Mouse (Mus musculus) right cerebral cortex, postnatal 25 days (tissue): Measurements from ENCODE around the gene Samd4.

Source experiments
- DNase-seq: peaks from one replicate; pipeline ENCODE4 v3.0.0; 2022

The Samd4 gene

GRCm38 (mm10) chr14:46956121-46956520 is 73.5 kb downstream of the Samd4 start:
- no peak for DNase-seq

DNA sequence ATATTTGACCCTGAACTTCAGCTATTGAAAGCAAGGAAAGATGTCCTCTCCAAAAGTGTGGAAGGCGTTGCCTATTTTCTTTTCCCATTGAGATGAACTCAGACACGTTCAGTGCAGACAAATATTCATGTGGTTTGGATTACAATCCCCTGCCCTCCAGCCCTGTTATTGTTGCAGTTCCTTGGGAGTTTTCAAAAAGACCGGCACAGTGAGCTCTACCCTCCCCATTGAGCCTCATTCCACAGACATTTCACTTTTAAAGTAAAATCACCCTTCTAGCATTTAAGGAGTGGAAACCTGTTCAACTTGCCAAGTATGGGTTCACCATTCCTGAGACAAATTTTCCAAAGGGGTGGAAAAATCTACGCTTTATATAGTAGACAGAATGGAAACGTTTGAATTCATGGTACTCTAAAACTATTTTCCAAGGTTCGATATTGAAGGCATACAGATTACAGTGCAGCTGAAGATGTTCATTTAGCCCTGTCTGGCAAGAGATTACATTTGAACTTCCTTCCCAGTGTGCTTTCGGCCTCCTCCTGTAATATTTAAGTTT is 76.6 kb downstream of the Samd4 start:
- no peak for DNase-seq

DNA sequence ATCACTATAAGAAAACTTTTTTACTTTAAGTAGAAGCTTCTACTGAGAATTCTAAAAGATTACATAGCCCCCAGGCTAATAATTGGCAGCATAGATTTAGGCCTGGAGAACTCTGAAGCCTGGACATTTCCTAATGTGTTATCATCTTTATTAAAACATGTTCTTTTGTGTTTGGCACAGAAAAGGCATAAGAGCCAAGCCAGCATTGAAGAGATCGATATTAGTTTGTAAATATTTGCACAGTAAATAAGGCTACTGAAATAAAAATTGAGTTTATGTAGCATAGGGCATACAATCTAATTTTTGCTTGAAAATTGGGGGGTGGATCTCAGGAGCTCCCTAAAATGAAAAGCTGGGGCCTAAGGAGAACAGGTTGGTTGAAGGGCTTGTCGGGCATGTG is 77.2 kb downstream of the Samd4 start:
- DNase-seq: no peak

DNA sequence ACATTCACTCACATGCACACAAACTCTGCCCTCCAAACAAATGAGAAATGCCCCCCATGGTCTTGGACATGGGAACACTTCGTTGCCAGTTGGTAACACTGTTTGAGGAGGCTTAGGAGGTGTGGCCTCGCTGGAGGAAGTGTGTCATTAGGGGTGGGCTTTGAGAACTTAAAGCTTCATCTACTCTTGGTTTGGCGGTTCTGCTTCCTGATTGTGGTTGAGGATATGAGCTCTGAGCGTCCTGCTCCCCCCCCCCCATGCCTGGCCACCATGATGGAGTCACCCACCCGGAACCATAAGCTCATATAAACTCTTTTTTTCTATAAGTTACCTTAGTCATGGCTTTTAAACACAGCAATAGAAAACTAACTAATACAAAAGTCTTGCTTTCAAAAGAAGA is 80.2 kb downstream of the Samd4 start:
- no peak for DNase-seq

DNA sequence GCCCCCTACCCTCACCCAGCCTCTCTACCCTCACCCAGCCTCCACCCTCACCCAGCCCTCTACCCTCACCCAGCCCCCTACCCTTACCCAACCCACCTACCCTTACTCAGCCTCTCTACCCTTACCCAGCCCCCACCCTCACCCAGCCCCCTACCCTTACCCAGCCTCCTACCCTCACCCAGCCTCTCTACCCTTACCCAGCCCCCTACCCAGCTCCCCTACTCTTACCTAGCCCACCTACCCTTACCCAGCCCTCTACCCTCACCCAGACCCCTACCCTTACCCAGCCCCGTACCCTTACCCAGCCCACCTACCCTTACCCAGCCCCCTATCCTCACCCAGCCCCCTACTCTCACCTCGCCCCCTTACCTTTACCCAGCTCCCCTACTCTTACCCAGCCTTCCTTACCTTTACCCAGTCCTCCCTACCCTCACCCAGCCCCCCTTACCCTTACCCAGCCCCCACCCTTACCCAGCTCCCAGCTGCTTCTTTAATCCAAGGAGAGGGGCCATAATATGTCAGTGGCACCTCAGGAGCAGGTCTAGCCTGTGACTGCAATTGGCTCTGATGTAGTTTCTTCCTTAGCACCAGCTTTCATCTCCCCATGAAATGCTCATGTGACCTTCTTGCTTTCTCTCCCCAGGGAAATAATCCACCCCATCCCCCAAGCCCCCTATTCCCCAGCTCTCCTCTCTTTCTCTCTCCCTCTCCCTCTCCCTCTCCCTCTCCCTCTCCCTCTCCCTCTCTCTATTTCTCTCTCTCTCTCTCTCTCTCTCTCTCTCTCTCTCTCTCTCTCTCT is 81.6 kb downstream of the Samd4 start:
- DNase-seq: no peak

DNA sequence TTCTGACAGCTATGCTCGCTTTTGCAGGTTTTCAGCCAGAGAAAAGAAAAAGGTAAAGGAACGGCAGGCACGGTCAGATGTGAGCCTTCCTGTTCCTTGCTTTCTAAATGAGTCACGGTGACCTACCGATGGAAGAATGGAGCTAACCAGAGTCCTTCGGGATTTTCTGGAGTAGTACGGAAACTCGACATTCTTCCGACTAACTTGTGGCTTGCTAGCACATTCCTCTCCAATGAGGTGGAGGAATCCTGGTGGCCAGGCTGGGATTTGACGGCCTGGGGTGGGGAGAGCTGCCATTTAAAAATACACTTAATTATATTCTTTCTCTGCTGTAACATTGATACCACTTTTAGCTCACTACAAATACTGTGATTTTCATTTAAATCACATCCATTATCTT is 83.6 kb downstream of the Samd4 start:
- no peak for DNase-seq

- no peak for DNase-seq
Measured at GRCm38 (mm10) chr14:46968046-46968445, 85.4 kb downstream of the Samd4 start.

- no peak for DNase-seq
Measured at GRCm38 (mm10) chr14:46970673-46971072, 88.0 kb downstream of the Samd4 start.

- DNase-seq: no peak
Measured at GRCm38 (mm10) chr14:46971802-46972201, 89.1 kb downstream of the Samd4 start.

DNA sequence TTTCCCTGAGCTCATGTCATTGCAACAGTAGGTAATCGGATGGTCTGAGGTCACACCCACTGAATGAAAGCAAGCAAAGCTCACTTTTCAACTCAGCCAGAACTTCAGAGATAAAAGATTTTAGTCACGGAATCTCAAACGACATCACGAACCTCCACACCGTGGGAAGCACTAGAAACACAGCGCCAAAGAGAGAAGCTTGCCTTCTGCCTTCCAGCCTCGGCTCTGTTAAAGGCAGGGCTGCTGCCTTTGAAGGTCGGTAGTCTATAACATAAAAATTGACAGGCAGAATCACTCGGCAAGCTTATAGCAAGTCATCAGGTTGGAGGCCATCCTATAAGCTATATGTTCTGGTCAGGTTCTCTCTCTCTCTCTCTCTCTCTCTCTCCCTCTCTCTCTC is 92.2 kb downstream of the Samd4 start:
- no peak for DNase-seq

DNA sequence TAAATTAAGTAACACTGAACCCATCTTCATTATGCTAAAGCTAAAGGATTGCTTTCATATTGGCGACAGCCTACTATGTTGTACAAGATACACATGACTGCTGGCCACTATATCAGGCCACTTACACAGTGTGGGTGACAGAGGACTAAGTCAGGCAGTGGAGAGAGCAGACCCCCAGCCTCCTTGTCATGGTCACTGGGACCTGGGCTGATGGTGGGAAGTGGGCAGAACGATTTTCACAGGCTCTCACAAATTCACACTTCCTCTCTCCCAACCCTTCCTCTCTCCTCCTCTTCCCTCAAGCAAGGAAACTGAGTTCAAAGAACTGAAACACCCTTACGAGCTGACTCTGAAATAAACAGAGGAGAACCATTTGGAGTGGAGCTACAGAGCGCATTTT is 93.3 kb downstream of the Samd4 start:
- no peak for DNase-seq

- no peak for DNase-seq
Measured at GRCm38 (mm10) chr14:46976712-46977111, 94.1 kb downstream of the Samd4 start.

- no peak for DNase-seq
Measured at GRCm38 (mm10) chr14:46977660-46978059, 95.0 kb downstream of the Samd4 start.

- DNase-seq: no peak
Measured at GRCm38 (mm10) chr14:46979172-46979571, 96.5 kb downstream of the Samd4 start.

GRCm38 (mm10) chr14:46980736-46981438 is 98.2 kb downstream of the Samd4 start:
- DNase-seq: peak; percentile 56

- DNase-seq: no peak
Measured at GRCm38 (mm10) chr14:46982106-46982505, 99.5 kb downstream of the Samd4 start.

DNA sequence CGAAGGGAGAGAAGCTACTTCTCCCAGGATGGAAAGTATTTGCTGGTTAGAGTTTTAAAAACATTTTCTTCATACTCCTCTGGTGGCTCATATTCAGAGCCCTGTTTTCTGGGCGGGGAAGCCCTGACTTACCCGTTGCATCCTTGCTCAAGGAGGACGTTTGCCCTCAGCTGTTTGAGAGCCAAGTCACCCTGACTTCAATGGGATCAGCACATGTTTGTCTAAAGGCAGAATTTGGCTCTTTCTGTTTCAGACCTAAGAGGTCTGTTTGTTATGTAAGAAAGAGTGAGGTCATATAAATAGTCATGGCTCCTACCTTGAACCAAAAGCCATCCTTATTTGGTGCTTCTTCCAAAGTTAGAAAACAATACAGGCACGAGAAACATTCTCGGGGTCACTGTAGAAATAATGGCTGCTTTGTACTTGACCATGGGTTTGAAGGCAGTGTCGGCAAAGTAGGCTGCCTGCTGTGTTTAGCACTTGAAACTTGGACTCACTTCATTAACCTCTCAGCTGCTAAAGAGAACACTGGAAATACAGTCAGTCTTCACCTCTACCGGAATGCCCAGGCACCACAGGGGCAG is 102.0 kb downstream of the Samd4 start:
- no peak for DNase-seq

DNA sequence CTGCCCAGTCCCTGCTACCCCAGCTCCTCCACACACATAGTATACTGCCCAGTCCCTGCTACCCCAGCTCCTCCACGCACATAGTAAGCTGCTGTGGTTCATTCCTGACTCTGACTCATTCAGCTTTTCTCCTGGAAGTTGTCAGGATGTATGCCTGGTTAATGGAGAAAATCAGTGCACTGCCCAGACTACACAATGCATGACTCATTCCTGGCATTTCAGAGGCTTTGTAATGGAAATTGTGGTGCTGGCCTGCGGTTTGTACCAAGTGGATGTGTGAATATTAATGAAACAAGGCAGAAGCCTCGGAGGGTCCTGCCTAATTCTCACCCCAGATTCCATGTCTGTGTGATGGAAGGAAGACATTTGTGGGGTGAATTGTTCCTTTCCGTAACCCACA is 107.0 kb downstream of the Samd4 start:
- no peak for DNase-seq

GRCm38 (mm10) chr14:46990450-46990849 is 107.8 kb downstream of the Samd4 start:
- DNase-seq: no peak

- no peak for DNase-seq
Measured at GRCm38 (mm10) chr14:46994704-46995103, 112.0 kb downstream of the Samd4 start.

DNA sequence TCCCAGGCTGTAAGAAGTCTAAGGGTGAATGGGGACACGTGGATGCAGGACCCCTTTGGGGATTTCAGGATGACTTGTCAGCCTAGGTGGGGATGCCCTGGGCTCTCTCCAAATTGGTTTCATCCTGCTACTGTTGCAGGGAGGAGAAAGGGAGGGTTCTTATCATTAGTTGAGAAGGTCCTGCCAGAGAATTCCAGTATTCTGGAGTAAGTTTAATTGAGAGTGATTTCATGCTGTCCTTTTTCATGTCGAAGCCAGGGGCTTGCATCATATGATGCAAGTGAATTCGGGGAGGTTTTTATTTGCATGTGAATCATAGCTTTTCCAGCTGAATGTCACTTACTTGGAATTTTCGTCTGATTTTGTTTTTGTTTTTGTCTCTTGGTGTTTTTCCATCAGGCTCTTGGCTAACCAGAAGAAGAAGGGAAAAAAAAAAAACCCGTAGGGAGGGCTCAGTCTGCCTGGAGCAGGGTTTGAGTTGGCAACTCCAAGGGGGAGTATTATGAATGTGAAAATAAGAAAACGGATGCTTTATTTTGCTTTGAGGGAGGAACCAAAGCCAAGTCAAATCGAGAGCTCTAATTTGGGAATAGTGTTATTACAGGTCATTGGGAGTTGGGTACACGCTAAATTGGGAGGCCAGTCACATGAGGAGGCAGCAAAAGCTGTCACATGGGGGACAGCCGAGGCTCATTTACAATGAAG is 116.8 kb downstream of the Samd4 start:
- no peak for DNase-seq

DNA sequence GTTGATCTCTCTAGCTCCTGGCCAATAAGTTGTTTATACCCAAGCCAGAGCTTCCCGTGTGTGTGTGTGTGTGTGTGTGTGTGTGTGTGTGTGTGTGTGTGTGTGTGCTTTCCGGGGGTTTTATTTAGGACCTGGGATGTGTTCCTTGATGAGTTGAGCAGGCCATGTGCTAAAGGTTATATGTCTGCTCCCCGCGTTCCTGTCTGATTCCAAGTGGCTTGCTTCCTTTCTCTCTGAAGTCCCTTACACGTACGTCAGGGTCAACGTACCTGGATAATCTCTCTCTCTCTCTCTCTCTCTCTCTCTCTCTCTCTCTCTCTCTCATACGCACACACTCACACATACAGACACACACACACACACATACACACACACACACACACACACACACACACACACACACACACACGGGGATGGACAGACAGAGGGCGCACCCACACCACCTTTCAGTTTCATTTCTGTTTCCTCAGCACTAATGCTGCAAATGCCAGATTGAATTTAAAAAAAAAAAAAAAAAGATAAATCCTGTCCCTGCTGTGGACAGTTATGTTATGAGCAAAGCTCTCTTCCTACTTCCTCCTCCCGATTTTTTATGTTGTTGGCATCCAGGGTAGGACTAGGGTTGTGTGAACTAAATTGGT is 117.6 kb downstream of the Samd4 start:
- no peak for DNase-seq
